In the genomic region with DNA sequence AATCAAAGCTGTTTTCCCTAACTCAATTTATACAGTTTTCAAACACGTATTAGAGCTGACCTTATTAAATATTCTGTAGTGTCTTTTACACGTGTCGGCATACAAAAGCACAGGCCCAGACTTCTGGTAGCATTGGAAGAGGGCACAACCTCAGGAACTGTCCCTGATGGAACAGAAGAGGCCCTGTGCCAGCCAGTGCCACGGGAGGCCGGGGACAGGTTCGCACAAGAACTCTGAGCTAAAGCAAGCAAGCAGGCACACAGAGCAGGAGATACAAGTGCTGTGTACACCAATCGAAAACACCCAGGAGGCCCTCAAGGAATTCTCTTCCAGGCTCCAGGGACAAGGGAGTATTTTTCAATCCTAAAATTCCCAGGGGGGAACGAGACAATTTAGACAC, we compare ENCODE assay signal across 18 mouse cellular contexts.
DNase-seq lines count a peak whose midpoint lies in the region; ATAC-seq lines count a peak whose summit lies in the region.
"Had no signal": no experiment of that assay in that cellular context is flagged by ENCODE, and none has a peak within 500 bp of the region (broad histone marks: within the 10 kb centered on the region; RNA-seq: fewer than 3 reads in every experiment).

No protein-coding gene starts in this region.

- ATAC-seq in embryonic facial prominence, embryonic 14.5 days (ENCODE audit: low read depth), result no peak
- no peak for ATAC-seq in midbrain, embryonic 15.5 days (replicated peaks)
- ATAC-seq: forebrain, embryonic 15.5 days; intestine, embryonic 16.5 days had no signal

- WGBS in embryonic facial prominence, embryonic 14.5 days, result 69% methylated on average over 8 of the region's 8 CpGs
- 84% methylated on average over 8 of the region's 8 CpGs for WGBS in embryonic facial prominence, embryonic 10.5 days
- 70% methylated on average over 8 of the region's 8 CpGs for WGBS in midbrain, embryonic 15.5 days

- peak; percentile 35 for DNase-seq in embryonic facial prominence, embryonic 14.5 days (ENCODE audit: low spot score)
- DNase-seq in embryonic facial prominence, embryonic 10.5 days (ENCODE audit: low spot score), result no peak
- DNase-seq in cerebellum, adult 8-10 months, result peak; percentile 46
- peak; percentile 49 to 68 for DNase-seq in cerebellum, postnatal 14 days
- DNase-seq in frontal cortex, postnatal 36 days (ENCODE audit: low spot score in 2 of 2), result no peak
- DNase-seq in urinary bladder, postnatal 25 days (ENCODE audit: low spot score), result no peak
- DNase-seq: adrenal gland, postnatal 10 days; gastrocnemius, adult 2 months; gastrocnemius, postnatal 36 days; heart, adult 11 months; heart, postnatal 36 days; kidney, adult 2 months had no signal

- H3K4me3 ChIP-seq in embryonic facial prominence, embryonic 14.5 days (ENCODE audit: low read depth, low read length), result no peak overlapping the region
- no peak overlapping the region for H3K4me3 ChIP-seq in embryonic facial prominence, embryonic 10.5 days
- no peak overlapping the region for H3K4me3 ChIP-seq in midbrain, embryonic 15.5 days
- H3K4me3 ChIP-seq: embryonic facial prominence, embryonic 15.5 days; forebrain, embryonic 15.5 days; gastrocnemius, adult 2 months; heart, embryonic 13.5 days; hindbrain, embryonic 15.5 days had no signal

- 0 out of 2 replicates have a peak, but pooled peaks cover 3% of the 10 kb centered on the region for H3K9me3 ChIP-seq in embryonic facial prominence, embryonic 14.5 days (ENCODE audit: control insufficient read depth, low read length)
- H3K9me3 ChIP-seq in embryonic facial prominence, embryonic 10.5 days, result peaks cover 5% of the 10 kb centered on the region
- H3K9me3 ChIP-seq in midbrain, embryonic 15.5 days, result no peaks in the 10 kb centered on the region
- H3K9me3 ChIP-seq: forebrain, embryonic 15.5 days; hindbrain, embryonic 15.5 days had no signal

- H3K4me1 ChIP-seq in embryonic facial prominence, embryonic 14.5 days (ENCODE audit: control insufficient read depth, insufficient read depth, low read length), result no peaks in the 10 kb centered on the region
- peaks cover 32% of the 10 kb centered on the region for H3K4me1 ChIP-seq in embryonic facial prominence, embryonic 10.5 days
- H3K4me1 ChIP-seq in midbrain, embryonic 15.5 days, result peaks cover 37% of the 10 kb centered on the region
- H3K4me1 ChIP-seq: heart, embryonic 13.5 days had no signal

- no peak overlapping the region for H3K4me2 ChIP-seq in embryonic facial prominence, embryonic 14.5 days (ENCODE audit: low read depth, low read length)
- no peak overlapping the region for H3K4me2 ChIP-seq in midbrain, embryonic 15.5 days
- H3K4me2 ChIP-seq: embryonic facial prominence, embryonic 15.5 days; forebrain, embryonic 15.5 days; heart, embryonic 13.5 days; hindbrain, embryonic 15.5 days had no signal

- H3K27me3 ChIP-seq in embryonic facial prominence, embryonic 14.5 days (replicated peaks; ENCODE audit: control insufficient read depth, insufficient read depth, low read length), result no peaks in the 10 kb centered on the region
- no peaks in the 10 kb centered on the region for H3K27me3 ChIP-seq in embryonic facial prominence, embryonic 10.5 days (replicated peaks; ENCODE audit: low read depth, poor library complexity, severe bottlenecking)
- no peaks in the 10 kb centered on the region for H3K27me3 ChIP-seq in midbrain, embryonic 15.5 days (replicated peaks)
- H3K27me3 ChIP-seq: embryonic facial prominence, embryonic 15.5 days; forebrain, embryonic 15.5 days; heart, embryonic 13.5 days; hindbrain, embryonic 15.5 days had no signal

- no peaks in the 10 kb centered on the region for H3K36me3 ChIP-seq in embryonic facial prominence, embryonic 14.5 days (ENCODE audit: control insufficient read depth, insufficient read depth, low read length)
- H3K36me3 ChIP-seq in embryonic facial prominence, embryonic 10.5 days (replicated peaks), result no peaks in the 10 kb centered on the region
- H3K36me3 ChIP-seq in midbrain, embryonic 15.5 days (replicated peaks), result no peaks in the 10 kb centered on the region
- H3K36me3 ChIP-seq: embryonic facial prominence, embryonic 15.5 days; forebrain, embryonic 15.5 days; heart, embryonic 13.5 days; hindbrain, embryonic 15.5 days had no signal

- no peak overlapping the region for H3K27ac ChIP-seq in embryonic facial prominence, embryonic 14.5 days (replicated peaks; ENCODE audit: low read depth, low read length)
- H3K27ac ChIP-seq in embryonic facial prominence, embryonic 10.5 days (replicated peaks), result no peak overlapping the region
- H3K27ac ChIP-seq in midbrain, embryonic 15.5 days, result no peak overlapping the region
- H3K27ac ChIP-seq: embryonic facial prominence, embryonic 15.5 days; forebrain, embryonic 15.5 days; gastrocnemius, adult 2 months; heart, embryonic 13.5 days; hindbrain, embryonic 15.5 days had no signal

- no peak overlapping the region for H3K9ac ChIP-seq in embryonic facial prominence, embryonic 14.5 days (ENCODE audit: low read depth, low read length)
- no peak overlapping the region for H3K9ac ChIP-seq in midbrain, embryonic 15.5 days
- H3K9ac ChIP-seq: embryonic facial prominence, embryonic 15.5 days; forebrain, embryonic 15.5 days; heart, embryonic 13.5 days; hindbrain, embryonic 15.5 days had no signal

Comparison
In these comparisons a context has a peak if more than half of its experiments do, and no peak if none do; other contexts are left out.
1. DNase-seq: peak in embryonic facial prominence, embryonic 14.5 days (single experiment), cerebellum, adult 8-10 months (single experiment) and cerebellum, postnatal 14 days (2 of 2); none in embryonic facial prominence, embryonic 10.5 days (single experiment), frontal cortex, postnatal 36 days (0 of 2) and urinary bladder, postnatal 25 days (single experiment).